Mouse (Mus musculus) hindlimb bud, embryonic 11.5 days (tissue): ENCODE data around the gene Camk2n2.
A peak's percentile ranks its signal among the peaks of the same experiment; 100 is the strongest.

Experiments
- DNase-seq: peaks from one replicate; pipeline ENCODE4 v3.0.0-alpha.2; 2012; ENCODE audit warnings: low read depth, low spot score; ENCODE audit errors: extremely low spot score

Gene Camk2n2

GRCm38 (mm10) chr16:20611357-20612227 lies 9.5 kb downstream of the Camk2n2 start, which contains the start of the genes Eef1akmt4, Gm49333 and Alg3:
TSS of gene Eef1akmt4 (plus strand) at chr16:20611593.
TSS of gene Gm49333 (plus strand) at chr16:20611610.
TSS of gene Alg3 (minus strand) at chr16:20611735.
- DNase-seq = peak; percentile 89

GRCm38 (mm10) chr16:20610501-20611356 lies 10.4 kb downstream of the Camk2n2 start:
- peak; percentile 80 for DNase-seq

GRCm38 (mm10) chr16:20604705-20605104 lies 16.4 kb downstream of the Camk2n2 start:
- DNase-seq = no peak

- DNase-seq = no peak
Observed at GRCm38 (mm10) chr16:20600511-20600910, 20.6 kb downstream of the Camk2n2 start.

GRCm38 (mm10) chr16:20596687-20597441 lies 24.2 kb downstream of the Camk2n2 start:
- DNase-seq = no peak

- no peak for DNase-seq
Observed at GRCm38 (mm10) chr16:20595737-20596136, 25.4 kb downstream of the Camk2n2 start.

- no peak for DNase-seq
Observed at GRCm38 (mm10) chr16:20595060-20595673, 25.9 kb downstream of the Camk2n2 start.

- DNase-seq = no peak
Observed at GRCm38 (mm10) chr16:20591076-20591705, 29.9 kb downstream of the Camk2n2 start.

GRCm38 (mm10) chr16:20590680-20591038 lies 30.4 kb downstream of the Camk2n2 start:
- DNase-seq = no peak

GRCm38 (mm10) chr16:20589939-20590679 lies 31.0 kb downstream of the Camk2n2 start:
- no peak for DNase-seq

- no peak for DNase-seq
Observed at GRCm38 (mm10) chr16:20589366-20589938, 31.6 kb downstream of the Camk2n2 start, which contains the start of gene Vwa5b2. TSS of gene Vwa5b2 (plus strand) at chr16:20589471.
